Mouse (Mus musculus) MEL (cell line): Measurements from ENCODE around the gene Nme2. TPM values are rescaled to one million over a fixed set of nuclear protein-coding genes. Genes with fewer than 3 reads are reported as not detected.

ENCODE experiments used
- DNase-seq: peaks from one replicate; pipeline ENCODE4 v3.0.0; 2011; ENCODE audit warnings: low read depth, low spot score
- H3K27ac ChIP-seq: 2 replicates; pipeline ENCODE4 v1.5.1; 2012; ENCODE audit warnings: low read depth, mild to moderate bottlenecking, control low read depth, low read length, moderate library complexity; ENCODE audit not compliant: control insufficient read depth
- H3K27me3 ChIP-seq, 2 experiments: fragments of 150-350 bp in 1 of 2; sonication (generic) in 1 of 2; 2 replicates each; pipeline ENCODE4 v1.6.1; 2012; ENCODE audit warnings: low read length in 2 of 2, mild to moderate bottlenecking in 2 of 2, improper control_type of control experiment in 1 of 2, moderate library complexity in 1 of 2; ENCODE audit not compliant: insufficient read depth in 2 of 2, control insufficient read depth in 1 of 2
- H3K36me3 ChIP-seq, 2 experiments: 2 replicates each; pipeline ENCODE4 v1.6.1; 2012 to 2014; ENCODE audit warnings: low read length in 2 of 2, improper control_type of control experiment in 1 of 2, inconsistent platforms in 1 of 2, mild to moderate bottlenecking in 1 of 2; ENCODE audit not compliant: insufficient read depth in 2 of 2, control insufficient read depth in 1 of 2
- H3K4me1 ChIP-seq, 2 experiments: fragments of 150-350 bp in 1 of 2; sonication (generic) in 1 of 2; 2 replicates each; pipeline ENCODE4 v1.6.1; 2012; ENCODE audit warnings: low read length in 2 of 2, improper control_type of control experiment in 1 of 2, mild to moderate bottlenecking in 1 of 2; ENCODE audit not compliant: insufficient read depth in 2 of 2, control insufficient read depth in 1 of 2
- H3K4me3 ChIP-seq, 2 experiments: fragments of 150-350 bp in 1 of 2; sonication (generic) in 1 of 2; 2 replicates each; pipeline ENCODE4 v1.5.1; 2012; ENCODE audit warnings: low read depth in 2 of 2, low read length in 2 of 2, mild to moderate bottlenecking in 2 of 2, moderate library complexity in 2 of 2, control low read depth in 1 of 2, improper control_type of control experiment in 1 of 2; ENCODE audit not compliant: control insufficient read depth in 1 of 2, insufficient read depth in 1 of 2
- H3K79me2 ChIP-seq: 2 replicates; pipeline ENCODE4 v1.6.1; 2012; ENCODE audit warnings: mild to moderate bottlenecking, low read length, moderate library complexity; ENCODE audit not compliant: control insufficient read depth, poor library complexity, insufficient read depth
- H3K9ac ChIP-seq: 2 replicates; pipeline ENCODE4 v1.6.1; 2012; ENCODE audit warnings: low read depth, mild to moderate bottlenecking, control low read depth, low read length, moderate library complexity; ENCODE audit not compliant: control insufficient read depth, poor library complexity, severe bottlenecking
- H3K9me3 ChIP-seq: fragments of 150-350 bp; sonication (generic); replicated peaks from 2 replicates; pipeline ENCODE4 v1.6.1; 2012; ENCODE audit warnings: mild to moderate bottlenecking, low read length, improper control_type of control experiment, moderate library complexity; ENCODE audit not compliant: insufficient read depth
- CHD1 ChIP-seq: IDR thresholded peaks from 2 replicates; pipeline ENCODE4 v1.6.1; 2012; ENCODE audit warnings: low read depth, mild to moderate bottlenecking, inconsistent platforms, low read length, improper control_type of control experiment
- CTCF ChIP-seq, 3 experiments: IDR thresholded peaks in 2 of 3; conservative IDR thresholded peaks in 1 of 3; 2 replicates each; pipeline ENCODE4 v1.5.1; 2011 to 2012; ENCODE audit warnings: low read length in 3 of 3, low read depth in 2 of 3, mild to moderate bottlenecking in 2 of 3, improper control_type of control experiment in 1 of 3, inconsistent platforms in 1 of 3, mixed read lengths in 1 of 3, moderate library complexity in 1 of 3; ENCODE audit not compliant: control insufficient read depth in 1 of 3, insufficient read depth in 1 of 3, poor library complexity in 1 of 3, severe bottlenecking in 1 of 3
- ELF1 ChIP-seq: IDR thresholded peaks from 2 replicates; pipeline ENCODE4 v1.6.1; 2014; ENCODE audit warnings: low read depth, mild to moderate bottlenecking, inconsistent platforms, low read length, improper control_type of control experiment, moderate library complexity
- EP300 ChIP-seq, 2 experiments: IDR thresholded peaks; 2 replicates each; pipeline ENCODE4 v1.6.1; 2011; ENCODE audit warnings: improper control_type of control experiment in 2 of 2, low read length in 2 of 2, low read depth in 1 of 2, mild to moderate bottlenecking in 1 of 2
- ETS1 ChIP-seq: IDR thresholded peaks from 2 replicates; pipeline ENCODE4 v1.6.1; 2012; ENCODE audit warnings: low read depth, mild to moderate bottlenecking, inconsistent platforms, low read length, improper control_type of control experiment, moderate library complexity
- GABPA ChIP-seq: IDR thresholded peaks from 2 replicates; pipeline ENCODE4 v1.6.1; 2012; ENCODE audit warnings: low read depth, mild to moderate bottlenecking, inconsistent platforms, low read length, improper control_type of control experiment, moderate library complexity
- HCFC1 ChIP-seq: IDR thresholded peaks from 2 replicates; pipeline ENCODE4 v1.6.1; 2012; ENCODE audit warnings: low read depth, mild to moderate bottlenecking, inconsistent platforms, low read length, improper control_type of control experiment, moderate library complexity
- JUND ChIP-seq: IDR thresholded peaks from 2 replicates; pipeline ENCODE4 v1.6.1; 2011; ENCODE audit warnings: low read depth, mild to moderate bottlenecking, improper control_type of control experiment, low read length
- MAX ChIP-seq: IDR thresholded peaks from 2 replicates; pipeline ENCODE4 v1.6.1; 2011; ENCODE audit warnings: low read length, improper control_type of control experiment
- MAZ ChIP-seq: IDR thresholded peaks from 2 replicates; pipeline ENCODE4 v1.6.1; 2012; ENCODE audit warnings: low read depth, mild to moderate bottlenecking, inconsistent platforms, low read length, improper control_type of control experiment
- MEF2A ChIP-seq: IDR thresholded peaks from 2 replicates; pipeline ENCODE4 v1.6.1; 2014; ENCODE audit warnings: low read depth, mild to moderate bottlenecking, inconsistent platforms, low read length, improper control_type of control experiment; ENCODE audit not compliant: poor library complexity, insufficient replicate concordance, severe bottlenecking; ENCODE audit errors: extremely low read depth
- MXI1 ChIP-seq: IDR thresholded peaks from 2 replicates; pipeline ENCODE4 v1.6.1; 2011; ENCODE audit warnings: mild to moderate bottlenecking, low read depth, low read length, improper control_type of control experiment
- MYB ChIP-seq: IDR thresholded peaks from 2 replicates; pipeline ENCODE4 v1.6.1; 2011; ENCODE audit warnings: mild to moderate bottlenecking, low read depth, low read length, improper control_type of control experiment
- MYC ChIP-seq: IDR thresholded peaks from 2 replicates; pipeline ENCODE4 v1.6.1; 2011; ENCODE audit warnings: low read depth, mild to moderate bottlenecking, low read length, improper control_type of control experiment, moderate library complexity
- NELFE ChIP-seq: IDR thresholded peaks from 2 replicates; pipeline ENCODE4 v1.6.1; 2011; ENCODE audit warnings: low read depth, low read length, improper control_type of control experiment
- NRF1 ChIP-seq: IDR thresholded peaks from 2 replicates; pipeline ENCODE4 v1.6.1; 2014; ENCODE audit warnings: low read depth, mild to moderate bottlenecking, inconsistent platforms, low read length, improper control_type of control experiment, moderate library complexity; ENCODE audit not compliant: poor library complexity, insufficient read depth, severe bottlenecking
- POLR2A ChIP-seq, 2 experiments: IDR thresholded peaks; 2 replicates each; pipeline ENCODE4 v1.6.1; 2011 to 2012; ENCODE audit warnings: low read length in 2 of 2, mild to moderate bottlenecking in 2 of 2, control low read depth in 1 of 2, improper control_type of control experiment in 1 of 2, low read depth in 1 of 2, moderate library complexity in 1 of 2; ENCODE audit not compliant: control insufficient read depth in 1 of 2, insufficient read depth in 1 of 2, poor library complexity in 1 of 2
- POLR2AphosphoS2 ChIP-seq: IDR thresholded peaks from 2 replicates; pipeline ENCODE4 v1.6.1; 2011; ENCODE audit warnings: low read length, improper control_type of control experiment
- RCOR1 ChIP-seq: IDR thresholded peaks from 2 replicates; pipeline ENCODE4 v1.6.1; 2012; ENCODE audit warnings: low read depth, mild to moderate bottlenecking, inconsistent platforms, low read length, improper control_type of control experiment
- SIN3A ChIP-seq: IDR thresholded peaks from 2 replicates; pipeline ENCODE4 v1.6.1; 2012; ENCODE audit warnings: low read length, improper control_type of control experiment, inconsistent platforms
- TAL1 ChIP-seq: IDR thresholded peaks from 2 replicates; pipeline ENCODE4 v1.6.1; 2012; ENCODE audit warnings: mild to moderate bottlenecking, inconsistent platforms, low read length, moderate library complexity, mixed read lengths
- TBP ChIP-seq: IDR thresholded peaks from 2 replicates; pipeline ENCODE4 v1.8.0; 2011; ENCODE audit warnings: low read depth, low read length, improper control_type of control experiment
- TCF12 ChIP-seq: IDR thresholded peaks from 2 replicates; pipeline ENCODE4 v1.6.1; 2014; ENCODE audit warnings: low read depth, mild to moderate bottlenecking, inconsistent platforms, low read length, improper control_type of control experiment, moderate library complexity
- ZC3H11A ChIP-seq: IDR thresholded peaks from 2 replicates; pipeline ENCODE4 v1.6.1; 2012; ENCODE audit warnings: low read depth, mild to moderate bottlenecking, inconsistent platforms, low read length, improper control_type of control experiment
- ZKSCAN1 ChIP-seq: IDR thresholded peaks from 2 replicates; pipeline ENCODE4 v1.6.1; 2012; ENCODE audit warnings: low read depth, mild to moderate bottlenecking, inconsistent platforms, low read length, improper control_type of control experiment, moderate library complexity
- ZMIZ1 ChIP-seq: IDR thresholded peaks from 2 replicates; pipeline ENCODE4 v1.6.1; 2012; ENCODE audit warnings: low read depth, mild to moderate bottlenecking, inconsistent platforms, low read length, improper control_type of control experiment, moderate library complexity
- polyA plus RNA-seq, 2 experiments: library from polyadenylated mRNA; stranded (reverse) in 1 of 2; unstranded in 1 of 2; fragments of >175 nt in 1 of 2; fragments of >200 nt in 1 of 2; gene quantifications; 2 replicates each; pipeline versions ENCODE4 v1.2.1 to v1.2.4; 2012; ENCODE audit warnings: low replicate concordance in 2 of 2, low read depth in 1 of 2; ENCODE audit not compliant: insufficient read length in 2 of 2, insufficient read depth in 1 of 2, missing spikeins in 1 of 2
- total RNA-seq: library from RNA; depleted of rRNA; stranded (reverse); fragments of 300-350 nt; gene quantifications from 2 replicates; pipeline ENCODE4 v1.2.3, GENCODE M21; 2012

Nme2 gene
- total and polyA plus RNA-seq, 3 experiments = 126 to 530 TPM; not detected in 1

GRCm38 (mm10) chr11:93996306-93997140 lies 40.5 kb upstream of the Nme2 start (continued):
- TF ChIP-seq NRF1 = no peak
- TF ChIP-seq MYB = no peak
- TF ChIP-seq MAX = no peak; the same call in 1 of the 2 replicates
- no peak for TF ChIP-seq ZKSCAN1
- peak; percentile 50; the same call in 1 of the 2 replicates for TF ChIP-seq TBP
- 0 out of 4 replicates have a peak, but pooled peaks of 1 of the 2 experiments have one; percentile 15 for TF ChIP-seq EP300 (IDR thresholded peaks at IDR 0.05; ENCODE audit: low read depth in 1 of 2, low read length in 2 of 2)
- TF ChIP-seq CHD1 = 0 out of 2 replicates have a peak, but pooled peaks have one; percentile 78

- Histone ChIP-seq H3K27me3 (no peaks in the 10 kb centered on the region), H3K9ac (peak within 1 kb of the TSS; percentile 97), H3K4me1 (peaks cover 6 to 15% of the 10 kb centered on the region in 2 experiments), H3K27ac (peak within 1 kb of the TSS; percentile 91), H3K36me3 (peaks cover 0 to 12% of the 10 kb centered on the region in 2 experiments; a peak in 2 of 4 replicates), H3K9me3 (no peaks in the 10 kb centered on the region)
- DNase-seq = peak; percentile 98
- TF ChIP-seq MXI1 (peak; percentile 79), TAL1 (no peak), ZC3H11A (peak; percentile 24; the same call in 1 of the 2 replicates), CHD1 (no peak), ELF1 (peak; percentile 83), SIN3A (peak; percentile 52; the same call in 1 of the 2 replicates), CTCF (IDR thresholded peaks at IDR 0.05 in 2 of 3, conservative IDR thresholded peaks at IDR 0.05 in 1 of 3; ENCODE audit: control insufficient read depth in 1 of 3, insufficient read depth in 1 of 3, low read depth in 2 of 3, low read length in 3 of 3, poor library complexity in 1 of 3, severe bottlenecking in 1 of 3) (no peak), MAZ (peak; percentile 86), POLR2AphosphoS2 (peak; percentile 97), TCF12 (peak; percentile 65), POLR2A (IDR thresholded peaks at IDR 0.05; ENCODE audit: control insufficient read depth in 1 of 2, insufficient read depth in 1 of 2, low read depth in 1 of 2, low read length in 2 of 2, poor library complexity in 1 of 2) (peak; percentile 52 to 91; a peak in 3 of 4 replicates), MAX (peak; percentile 83), ZMIZ1 (peak; percentile 96), RCOR1 (no peak), JUND (no peak), NELFE (peak; percentile 97), TBP (peak; percentile 68; the same call in 1 of the 2 replicates), NRF1 (peak; percentile 77), EP300 (IDR thresholded peaks at IDR 0.05; ENCODE audit: low read depth in 1 of 2, low read length in 2 of 2) (0 out of 4 replicates have a peak, but pooled peaks of 1 of the 2 experiments have one; percentile 19), ETS1 (peak; percentile 71), GABPA (no peak), MYB (peak; percentile 49), MYC (0 out of 2 replicates have a peak, but pooled peaks have one; percentile 32), MEF2A (no peak), HCFC1 (peak; percentile 89), ZKSCAN1 (no peak)
- TF ChIP-seq, all 39 proteins: peak for 18
- Histone ChIP-seq H3K79me2 (peaks cover 42% of the 10 kb centered on the region), H3K4me3 (peak within 1 kb of the TSS; percentile 85 to 99)
Observed at GRCm38 (mm10) chr11:93995720-93996305, 39.8 kb upstream of the Nme2 start, which contains the start of gene Spag9. TSS of gene Spag9 (plus strand) at chr11:93996091.
